Mouse (Mus musculus) gastrocnemius, postnatal 14 days (tissue): ENCODE results near the gene Pnck. TPM values are rescaled to one million over a fixed set of nuclear protein-coding genes. Genes with fewer than 3 reads are reported as not detected.

Source experiments
- DNase-seq: peaks from one replicate; pipeline ENCODE4 v3.0.0; 2021; ENCODE audit warnings: mixed read lengths
- intact Hi-C: fragments of 180-260 bp; cut with DNase I; formaldehyde crosslinking; loops from one replicate; pipeline ENCODE4 v1.15.1; 2025; ENCODE audit warnings: low total_unique reads
- long read RNA-seq, 2 experiments: library from polyadenylated mRNA; stranded (forward); transcript quantifications; one replicate each; pipeline ENCODE4 v2.0.0; 2021
- total RNA-seq, 2 experiments: library from RNA; stranded (reverse); gene quantifications; 2 replicates each; pipeline ENCODE4 v1.2.3; 2021

Gene Pnck
- 10 to 100 TPM; 15.4 to 16.3 TPM for total RNA-seq
- long read RNA-seq, experiment 1, transcript Pnck-202 (12 exons, 1,532 nt): major isoform, 17 of 21 reads
- long read RNA-seq, experiment 1, partial matches to known transcripts: 0 of 21 reads
- long read RNA-seq, experiment 1, other reads (novel, unspliced or antisense): 4 of 21 reads
- long read RNA-seq, experiment 2, transcript Pnck-202 (12 exons, 1,532 nt): major isoform, 24 of 33 reads
- long read RNA-seq, experiment 2, partial matches to known transcripts: 2 of 33 reads
- long read RNA-seq, experiment 2, other reads (novel, unspliced or antisense): 6 of 33 reads

GRCm38 (mm10) chrX:73659575-73660283, at the start of gene Pnck:
Gene Pnck, minus strand, starts transcription at chrX:73660117.
- intact Hi-C loops: loop anchor here (5.0 kb wide), 1 partner anchor 87 kb away; no protein-coding TSS in a partner anchor
- DNase-seq: no peak

- no peak for DNase-seq
- intact Hi-C loops: no loop called here
Observed at GRCm38 (mm10) chrX:73700472-73700871, 40.6 kb upstream of the Pnck start.

GRCm38 (mm10) chrX:73690917-73691629, 31.2 kb upstream of the Pnck start:
- intact Hi-C loops: no loop called here
- DNase-seq: peak; percentile 52

GRCm38 (mm10) chrX:73685629-73686028, 25.7 kb upstream of the Pnck start:
- DNase-seq: peak; percentile 31

GRCm38 (mm10) chrX:73684978-73685377, 25.1 kb upstream of the Pnck start:
- DNase-seq: no peak
- intact Hi-C loops: no loop called here

More at GRCm38 (mm10) chrX:73685629-73686028, 25.7 kb upstream of the Pnck start:
- intact Hi-C loops: no loop called here

GRCm38 (mm10) chrX:73684156-73684555, 24.2 kb upstream of the Pnck start:
- no peak for DNase-seq
- intact Hi-C loops: no loop called here

GRCm38 (mm10) chrX:73676668-73677067, 16.8 kb upstream of the Pnck start:
- intact Hi-C loops: no loop called here
- DNase-seq: no peak

- intact Hi-C loops: no loop called here
- no peak for DNase-seq
Observed at GRCm38 (mm10) chrX:73675231-73675630, 15.3 kb upstream of the Pnck start.

GRCm38 (mm10) chrX:73673968-73674661, 14.2 kb upstream of the Pnck start:
- DNase-seq: peak; percentile 29
- intact Hi-C loops: no loop called here

- intact Hi-C loops: no loop called here
- DNase-seq: no peak
Observed at GRCm38 (mm10) chrX:73673619-73673967, 13.7 kb upstream of the Pnck start.

GRCm38 (mm10) chrX:73672879-73673618, 13.1 kb upstream of the Pnck start, which contains the start of gene Slc6a8:
Gene Slc6a8, plus strand, starts transcription at chrX:73673150.
- intact Hi-C loops: no loop called here
- peak; percentile 78 for DNase-seq

GRCm38 (mm10) chrX:73672031-73672431, 12.1 kb upstream of the Pnck start:
- intact Hi-C loops: no loop called here
- DNase-seq: no peak

GRCm38 (mm10) chrX:73663143-73663542, 3.2 kb upstream of the Pnck start:
- intact Hi-C loops: no loop called here
- no peak for DNase-seq

GRCm38 (mm10) chrX:73660284-73660665, 358 bp upstream of the Pnck start:
- no peak for DNase-seq
- intact Hi-C loops: no loop called here

GRCm38 (mm10) chrX:73658936-73659574, 862 bp downstream of the Pnck start:
- no peak for DNase-seq
- intact Hi-C loops: loop anchor here (5.0 kb wide), 1 partner anchor 87 kb away; no protein-coding TSS in a partner anchor

GRCm38 (mm10) chrX:73658391-73658790, 1.5 kb downstream of the Pnck start:
- intact Hi-C loops: loop anchor here (5.0 kb wide), 1 partner anchor 86 kb away; no protein-coding TSS in a partner anchor
- DNase-seq: no peak

GRCm38 (mm10) chrX:73655529-73655928, 4.4 kb downstream of the Pnck start:
- DNase-seq: no peak

GRCm38 (mm10) chrX:73654177-73654576, 5.7 kb downstream of the Pnck start:
- intact Hi-C loops: no loop called here
- peak; percentile 37 for DNase-seq

More at GRCm38 (mm10) chrX:73655529-73655928, 4.4 kb downstream of the Pnck start:
- intact Hi-C loops: loop anchor here (5.0 kb wide), 1 partner anchor 83 kb away; no protein-coding TSS in a partner anchor
